Mouse (Mus musculus) ES-Bruce4 (cell line): Measurements from ENCODE around the gene Ajuba.

Experiments
- CTCF ChIP-seq: IDR thresholded peaks from one replicate; pipeline ENCODE4 v1.8.1; 2011; ENCODE audit warnings: low read depth, low read length
- POLR2A ChIP-seq: IDR thresholded peaks from one replicate; pipeline ENCODE4 v1.8.1; 2011; ENCODE audit warnings: low read length; ENCODE audit not compliant: insufficient read depth

GRCm38 (mm10) chr14:54527227-54528006 is 49.9 kb downstream of the Ajuba start:
- TF ChIP-seq CTCF, result no peak
- no peak for TF ChIP-seq POLR2A
